Mouse (Mus musculus): ENCODE data around the gene Pigs.

Gene Pigs

DNA sequence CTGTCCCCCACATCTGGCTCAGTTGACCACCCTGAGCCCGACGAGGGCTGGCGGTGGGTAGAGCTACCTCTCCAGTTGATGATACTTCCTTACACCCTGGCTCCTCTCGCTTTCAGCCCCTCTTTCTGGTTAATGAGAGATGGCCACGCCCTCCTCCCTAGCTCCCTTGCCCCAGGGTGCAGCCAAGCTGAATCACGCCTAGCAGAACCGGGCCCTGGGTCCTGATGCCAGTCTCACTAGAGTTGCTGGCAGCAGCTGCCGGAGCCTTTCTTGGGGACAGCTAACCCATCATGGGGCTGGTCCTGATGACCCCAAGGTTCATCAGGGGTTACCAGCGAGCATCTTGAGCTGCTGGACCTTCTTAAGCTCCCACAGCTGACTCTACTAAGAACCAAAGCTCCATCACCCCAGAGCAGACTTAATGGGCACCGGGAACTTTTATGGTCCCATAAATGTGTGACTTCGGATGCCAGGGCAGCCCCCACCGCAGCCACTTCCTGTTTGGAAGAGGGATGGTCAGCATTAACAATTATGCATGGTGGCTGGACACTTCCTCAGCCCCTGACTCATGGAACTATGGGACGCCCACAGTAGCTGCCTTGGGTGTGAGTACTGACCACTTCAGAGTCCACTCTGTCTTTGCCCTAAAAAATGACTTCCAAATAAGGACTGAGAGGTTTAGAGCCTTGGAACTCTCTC, 35.2 kb downstream of the Pigs start:
- no peak for DNase-seq (ENCODE audit: low spot score in 2 of 2)

DNA sequence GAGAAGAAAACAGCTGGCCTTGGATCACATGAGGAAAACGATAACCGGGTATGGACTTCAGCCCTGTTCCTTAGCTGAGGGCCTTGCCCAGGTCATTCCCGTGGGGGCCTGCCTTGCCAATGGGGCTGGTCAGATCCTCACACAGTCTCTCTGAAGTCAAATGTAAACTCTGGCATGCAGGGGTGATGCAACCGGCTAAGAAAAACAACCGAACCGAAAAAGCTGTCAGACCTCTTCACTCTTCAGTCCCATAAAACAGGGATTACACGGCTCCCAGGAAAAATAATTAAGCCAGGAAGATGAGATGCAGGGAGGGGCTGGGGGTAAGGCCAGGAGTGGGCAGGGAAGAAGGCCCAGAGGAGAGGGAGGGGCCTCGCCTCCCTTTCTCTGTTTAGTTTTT, 35.9 kb downstream of the Pigs start:
- DNase-seq (ENCODE audit: low spot score in 2 of 2) = no peak

DNA sequence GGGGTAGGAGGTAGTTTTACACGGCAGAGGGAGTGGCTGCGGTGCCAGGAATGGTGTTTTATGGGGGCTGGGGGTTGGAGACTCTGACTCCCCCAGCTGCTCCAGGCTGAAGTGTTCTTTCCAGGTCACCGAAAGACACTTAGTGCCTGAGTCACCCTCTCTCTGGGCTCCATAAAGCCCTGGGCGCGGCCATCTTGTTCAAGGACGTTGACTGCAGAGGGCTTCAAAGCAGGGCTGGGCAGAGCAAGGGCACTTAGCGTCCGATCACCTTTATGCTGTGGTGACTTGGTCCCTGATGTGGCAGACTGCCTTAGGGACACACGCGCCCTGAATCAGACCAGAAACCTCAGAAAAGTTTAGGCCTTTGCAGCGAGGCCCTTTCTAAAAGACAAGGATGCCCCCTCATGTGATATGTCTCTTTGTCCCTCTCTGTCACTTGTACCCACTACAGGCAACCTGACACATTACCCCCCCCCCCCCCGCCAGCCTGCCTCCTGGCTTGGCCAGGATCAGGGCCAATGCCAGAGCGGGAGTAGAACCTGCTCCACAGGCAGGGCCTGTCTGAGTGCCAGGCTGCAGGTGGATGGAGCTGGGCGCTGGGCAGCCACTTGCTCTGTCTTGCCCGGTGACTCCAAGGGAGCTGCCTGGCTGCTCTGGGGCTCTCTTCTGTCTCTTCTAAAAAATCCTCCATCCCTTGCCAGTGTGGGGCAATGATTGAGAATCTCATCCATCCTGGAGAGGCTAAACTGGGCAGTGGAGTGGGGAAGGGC, 39.4 kb downstream of the Pigs start:
- DNase-seq (ENCODE audit: low spot score in 2 of 2) = no peak

DNA sequence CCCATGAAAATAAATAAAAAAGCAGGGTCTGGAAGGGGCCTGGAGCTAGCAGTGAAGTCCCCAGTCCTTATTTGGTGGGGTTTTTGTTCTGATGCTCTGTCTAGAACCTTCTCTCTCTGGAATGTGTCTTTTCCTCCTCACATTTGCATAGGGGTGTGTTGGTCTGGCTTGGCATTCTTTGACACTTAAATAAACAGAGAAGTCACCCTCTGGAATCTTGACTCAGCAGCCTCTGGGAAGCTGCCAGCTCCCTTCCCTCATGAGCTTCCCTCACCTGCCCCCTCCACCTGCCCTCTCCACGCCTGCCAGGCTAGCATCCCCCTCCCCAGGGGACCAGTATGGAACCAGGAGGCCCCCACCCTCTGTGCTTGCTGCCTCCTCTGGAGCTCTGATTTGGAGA, 42.2 kb downstream of the Pigs start:
- no peak for DNase-seq (ENCODE audit: low spot score in 2 of 2)

DNA sequence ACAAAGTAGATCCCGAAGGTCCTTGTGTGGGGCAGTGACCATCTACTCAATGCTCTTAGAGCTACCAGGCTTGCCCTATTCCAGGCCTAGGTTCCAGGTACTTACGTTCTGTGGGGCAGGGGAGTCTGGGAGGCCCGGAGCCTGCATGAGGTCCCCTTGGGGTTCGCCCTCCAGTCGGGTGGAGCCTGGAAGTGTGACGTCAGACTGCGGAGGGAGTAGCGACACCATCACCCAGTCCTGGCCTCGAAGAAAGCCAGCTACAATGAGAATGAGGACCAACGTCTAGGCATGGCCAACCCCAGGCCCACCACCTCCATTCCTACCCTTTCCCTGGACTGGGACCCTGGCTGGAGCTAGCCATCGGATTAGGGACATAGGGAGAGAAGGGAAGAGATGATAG, 43.5 kb downstream of the Pigs start:
- no peak for DNase-seq (ENCODE audit: low spot score in 2 of 2)

DNA sequence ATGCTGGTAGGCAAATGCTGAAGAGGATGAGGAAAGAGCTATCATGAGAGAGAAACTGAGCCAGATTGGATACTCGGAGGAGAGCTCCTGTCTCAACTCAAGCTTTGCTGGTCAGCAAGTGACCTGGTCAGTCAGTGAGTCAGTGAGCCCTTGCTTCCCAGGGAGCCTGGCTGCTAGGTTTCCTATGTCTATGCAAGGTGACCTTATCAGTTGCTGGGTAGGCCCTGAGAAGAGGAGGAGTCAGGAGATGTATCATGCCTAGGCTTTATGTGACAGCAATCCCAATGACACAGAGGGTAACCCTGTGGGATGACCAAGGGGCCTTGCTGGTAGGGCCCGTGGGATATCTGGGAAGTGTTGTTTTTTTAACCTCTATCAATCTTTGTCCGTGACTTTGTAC, 44.0 kb downstream of the Pigs start:
- DNase-seq (ENCODE audit: low spot score in 2 of 2) = no peak

DNA sequence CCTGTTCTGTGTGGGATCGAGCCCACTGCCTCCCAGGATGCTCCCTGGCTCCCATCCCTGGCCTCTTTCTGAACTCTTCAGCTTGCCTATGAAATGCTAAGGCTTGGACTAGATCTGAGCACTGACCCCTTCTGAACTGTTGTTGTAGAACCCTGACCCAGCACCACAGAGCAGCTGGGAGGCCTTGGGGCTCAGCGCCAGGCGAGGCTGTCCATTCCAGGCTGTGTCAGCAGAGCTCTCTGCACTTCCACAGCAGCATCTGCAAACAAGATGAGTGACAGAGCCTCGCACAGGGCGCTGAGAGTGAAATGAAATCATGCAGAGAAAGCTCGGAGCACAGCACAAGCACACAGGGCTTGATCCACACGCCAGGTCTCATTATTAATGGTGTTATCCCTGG, 44.4 kb downstream of the Pigs start:
- no peak for DNase-seq (ENCODE audit: low spot score in 2 of 2)

DNA sequence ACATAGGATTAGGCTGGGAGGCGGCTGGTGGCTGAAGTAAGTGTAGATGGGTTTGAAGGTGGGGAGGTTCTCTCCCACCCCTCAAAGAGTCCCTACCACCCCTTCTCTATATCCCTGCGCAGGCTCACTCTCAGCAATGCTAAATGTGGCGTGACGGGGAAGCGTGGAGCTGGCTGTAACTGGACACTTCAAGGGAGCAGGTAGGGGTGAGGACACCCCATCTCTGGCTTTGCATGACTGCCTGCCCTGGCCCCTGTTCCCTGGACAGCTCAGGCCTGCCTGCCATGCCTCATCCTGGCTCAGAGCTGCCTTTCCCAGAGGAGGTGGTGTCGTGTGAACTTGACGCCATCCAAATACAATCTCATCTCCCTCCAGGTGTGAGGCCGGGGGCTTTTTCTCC, 45.9 kb downstream of the Pigs start:
- no peak for DNase-seq (ENCODE audit: low spot score in 2 of 2)

DNA sequence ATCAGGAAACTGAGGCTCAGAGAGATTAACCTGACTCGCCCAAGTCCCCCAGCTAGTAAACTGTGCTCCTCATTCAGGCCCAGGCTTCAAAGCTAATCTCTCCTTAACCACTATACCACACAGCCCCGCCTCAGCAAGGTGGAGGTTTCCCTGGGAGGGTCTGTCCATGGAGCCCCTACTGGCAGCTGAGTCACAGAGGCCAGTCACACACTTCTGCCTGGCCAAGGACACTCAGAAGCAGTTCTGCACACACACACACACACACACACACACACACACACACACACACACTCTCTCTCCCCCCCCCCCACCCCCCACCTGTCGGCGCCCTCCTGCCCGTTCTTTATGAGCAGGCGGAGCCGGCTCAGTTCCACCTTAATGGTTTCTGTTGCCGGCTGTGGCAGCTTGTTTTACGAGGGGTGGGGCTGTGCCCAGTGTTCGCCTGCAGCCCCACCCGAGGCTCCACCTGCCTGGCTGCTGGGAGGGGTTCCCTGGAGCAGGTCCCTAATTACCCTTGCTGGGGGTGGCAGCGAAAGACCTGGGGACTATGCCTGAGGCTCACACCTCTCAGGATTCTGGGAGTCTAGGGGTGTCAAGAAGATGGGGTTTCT, 49.4 kb downstream of the Pigs start:
- no peak for DNase-seq (ENCODE audit: low spot score in 2 of 2)

DNA sequence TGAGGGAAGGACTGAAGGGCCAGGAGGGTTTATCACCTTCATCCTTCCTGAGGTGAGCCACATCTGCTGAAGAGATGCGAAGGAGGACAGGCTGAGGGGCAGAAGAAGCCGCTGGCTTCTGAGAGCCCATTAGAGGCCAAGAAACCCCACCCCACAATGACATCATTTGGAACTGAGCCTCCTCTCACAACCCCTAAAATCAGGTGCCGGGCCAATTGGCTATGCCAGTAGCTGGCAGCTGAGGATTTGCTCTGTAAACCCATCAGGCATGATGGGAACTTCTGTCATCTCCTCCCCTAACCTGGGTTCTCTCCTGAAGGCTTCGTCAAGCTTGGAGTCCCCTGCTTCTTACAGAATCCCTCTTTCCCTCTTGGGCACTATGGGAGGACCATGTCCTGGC, 52.1 kb downstream of the Pigs start:
- no peak for DNase-seq (ENCODE audit: low spot score in 2 of 2)

DNA sequence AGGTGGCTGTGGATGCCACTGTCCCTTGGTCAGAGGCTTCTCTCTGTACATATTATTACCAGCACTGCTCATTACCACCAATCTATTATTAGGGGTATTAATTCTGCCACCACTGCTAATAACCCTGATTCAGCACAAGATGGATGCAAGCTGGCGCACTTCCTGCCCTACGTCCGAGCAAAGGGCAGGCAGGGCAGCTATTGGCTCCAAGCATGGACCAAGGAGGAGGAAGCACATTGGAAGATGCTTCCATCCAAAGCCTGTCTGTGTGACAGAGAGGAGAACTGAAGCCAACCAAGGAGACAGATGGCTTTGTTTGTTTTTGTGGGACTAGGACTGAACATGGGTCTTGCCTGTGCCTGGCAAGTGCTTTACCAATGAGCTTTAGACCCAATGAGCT, 52.8 kb downstream of the Pigs start:
- no peak for DNase-seq (ENCODE audit: low spot score in 2 of 2)

DNA sequence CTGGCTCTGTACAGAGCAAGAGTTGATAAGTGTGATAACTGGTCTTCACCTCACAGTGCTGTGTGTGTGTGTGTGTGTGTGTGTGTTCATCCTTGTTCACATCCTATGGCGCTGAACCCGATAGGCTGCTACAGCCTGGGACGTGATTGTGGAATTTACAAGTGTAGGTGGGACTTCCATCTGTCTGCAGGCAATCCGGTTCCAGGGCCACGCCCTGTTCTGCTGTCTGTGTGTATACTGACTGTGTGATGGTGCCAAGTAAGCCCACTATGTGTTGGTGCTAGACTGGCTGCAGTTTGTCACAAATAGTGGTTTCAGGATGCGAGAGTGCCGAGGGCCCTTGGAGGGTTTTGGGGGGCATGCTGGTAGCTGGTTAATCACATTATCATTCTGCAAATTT, 54.1 kb downstream of the Pigs start:
- no peak for DNase-seq (ENCODE audit: low spot score in 2 of 2)

DNA sequence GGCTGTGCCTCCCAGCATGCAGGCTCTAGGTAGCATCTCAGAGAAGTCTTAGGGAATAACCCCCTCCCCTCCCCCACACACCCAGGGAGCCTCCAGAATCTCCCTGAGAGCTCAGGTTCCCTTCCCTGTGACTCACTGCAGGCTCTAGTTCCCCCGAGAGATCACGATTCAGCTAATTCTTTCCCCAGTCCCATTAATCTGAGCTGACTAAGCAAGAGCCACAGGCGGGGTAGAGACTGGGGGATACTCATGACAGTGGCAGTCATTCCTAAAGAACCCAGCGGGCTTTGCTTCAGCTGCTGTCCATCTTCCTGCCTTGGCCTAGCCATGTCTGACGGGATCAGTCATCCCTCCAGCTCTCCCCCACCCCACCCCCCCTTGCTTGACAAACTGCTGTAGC, 54.5 kb downstream of the Pigs start:
- no peak for DNase-seq (ENCODE audit: low spot score in 2 of 2)

DNA sequence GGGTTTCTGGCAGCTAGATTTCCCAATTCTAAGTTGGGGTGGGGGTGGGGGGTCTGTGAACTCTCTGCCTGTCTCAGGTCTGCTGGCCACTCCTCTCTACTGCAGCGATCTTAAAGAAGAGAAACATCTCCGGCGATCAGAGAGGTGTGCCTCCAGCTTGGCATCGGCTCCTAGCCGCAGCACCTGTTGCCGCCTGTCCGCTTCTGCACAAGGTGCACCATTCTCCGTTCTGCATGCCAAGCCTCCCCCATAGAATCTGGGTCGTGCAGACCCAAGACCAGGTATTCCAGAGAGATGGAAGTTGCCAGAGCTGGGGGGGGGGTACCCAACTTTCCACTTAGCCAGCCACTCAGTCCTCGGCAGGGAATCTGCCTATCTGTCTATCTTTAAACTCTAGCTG, 57.6 kb downstream of the Pigs start:
- no peak for DNase-seq (ENCODE audit: low spot score in 2 of 2)

DNA sequence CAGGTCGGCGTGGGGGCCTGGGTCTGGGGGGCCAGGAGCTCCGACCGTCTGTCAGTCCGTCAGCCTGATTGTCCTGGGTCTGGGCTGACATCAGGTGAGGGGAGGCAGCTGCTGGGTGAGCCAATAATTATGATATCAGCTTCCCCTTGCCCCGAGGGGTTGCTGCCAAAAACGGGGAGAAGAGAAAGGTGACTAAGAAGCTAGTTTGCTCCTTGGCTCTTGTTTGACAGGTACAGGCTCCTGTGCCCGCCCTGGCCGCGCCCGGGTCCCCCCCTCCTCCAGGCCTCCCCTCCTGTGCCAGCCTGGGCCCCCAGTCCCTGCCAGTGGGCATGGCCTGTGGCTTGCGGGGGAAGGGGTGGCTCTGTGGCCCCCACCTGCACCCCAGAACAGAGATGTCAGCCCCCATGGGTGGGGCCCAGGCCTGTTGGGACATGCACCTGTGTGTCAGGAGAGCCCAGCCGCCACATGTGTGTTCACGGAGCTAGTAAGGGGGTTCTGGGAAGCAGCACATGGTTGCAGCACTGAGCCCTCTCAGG, 58.4 kb downstream of the Pigs start, which contains the start of gene Foxn1:
Gene Foxn1, minus strand, starts transcription at position 51 of the 536 bp plus-strand sequence.
- DNase-seq (ENCODE audit: low spot score in 2 of 2) = no peak
